Mouse (Mus musculus) kidney, adult 2 months (tissue): Measurements from ENCODE around the gene Npr1.

Source experiments
- CTCF ChIP-seq: fragments of 200-500 bp; conservative IDR thresholded peaks from 2 replicates; pipeline ENCODE4 v1.5.1; 2011; ENCODE audit warnings: low read depth, mild to moderate bottlenecking, control low read depth, low read length, moderate library complexity, mixed read lengths; ENCODE audit not compliant: insufficient read depth, insufficient read length
- POLR2A ChIP-seq: fragments of 200-500 bp; IDR thresholded peaks from one replicate; pipeline ENCODE4 v1.6.1; 2011; ENCODE audit warnings: low read depth, low read length, control low read depth

GRCm38 (mm10) chr3:90508287-90508949 lies 42.8 kb upstream of the Npr1 start:
- no peak for TF ChIP-seq POLR2A
- TF ChIP-seq CTCF = no peak
